Mouse (Mus musculus) frontal cortex, postnatal 14 days (tissue): ENCODE data around the gene Lag3.
A peak's percentile ranks its signal among the peaks of the same experiment; 100 is the strongest.

Experiments used
- DNase-seq, 2 experiments: peaks; one replicate each; pipeline ENCODE4 v3.0.0; 2022; ENCODE audit warnings: low spot score in 2 of 2

Gene Lag3

DNA sequence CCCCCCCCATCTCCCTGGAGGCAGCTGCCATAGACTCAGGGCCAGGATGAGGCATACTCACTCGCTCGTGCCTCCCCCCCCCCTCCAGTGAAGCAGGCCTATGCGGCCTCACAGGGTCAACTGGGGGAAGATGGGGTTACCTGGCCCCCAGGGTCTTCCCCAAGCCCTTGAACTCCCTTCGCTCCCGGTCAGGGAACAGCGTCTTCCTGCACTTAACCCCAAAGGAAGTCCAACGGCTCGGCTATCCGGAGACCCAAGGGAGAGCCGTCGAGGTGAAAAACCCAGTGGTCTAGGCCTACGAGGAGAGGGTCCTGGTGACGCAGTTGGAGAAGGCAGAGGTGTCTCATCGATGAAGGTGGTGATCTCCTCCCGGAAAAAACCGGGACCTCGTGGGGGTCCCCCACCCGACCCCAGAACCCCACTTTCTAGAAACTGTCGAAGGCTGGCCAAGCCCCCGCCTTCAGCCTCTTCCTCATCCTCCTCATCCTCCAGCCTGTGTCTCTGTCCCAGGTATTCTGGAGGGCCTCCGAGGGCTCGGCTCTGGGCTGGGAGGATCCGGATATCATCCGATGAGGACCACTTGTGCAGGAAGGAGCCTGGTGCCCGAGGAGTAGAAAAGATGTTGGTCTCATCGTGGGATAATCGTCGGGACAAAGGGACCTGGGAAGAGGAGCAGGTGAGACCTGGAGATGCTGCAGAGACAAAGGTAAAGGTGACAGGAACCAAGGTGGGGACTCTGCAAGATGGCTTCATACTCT is 52.8 kb downstream of the Lag3 start:
- DNase-seq, result no peak

- no peak for DNase-seq
Observed at GRCm38 (mm10) chr6:124857840-124858530, 53.5 kb downstream of the Lag3 start.

DNA sequence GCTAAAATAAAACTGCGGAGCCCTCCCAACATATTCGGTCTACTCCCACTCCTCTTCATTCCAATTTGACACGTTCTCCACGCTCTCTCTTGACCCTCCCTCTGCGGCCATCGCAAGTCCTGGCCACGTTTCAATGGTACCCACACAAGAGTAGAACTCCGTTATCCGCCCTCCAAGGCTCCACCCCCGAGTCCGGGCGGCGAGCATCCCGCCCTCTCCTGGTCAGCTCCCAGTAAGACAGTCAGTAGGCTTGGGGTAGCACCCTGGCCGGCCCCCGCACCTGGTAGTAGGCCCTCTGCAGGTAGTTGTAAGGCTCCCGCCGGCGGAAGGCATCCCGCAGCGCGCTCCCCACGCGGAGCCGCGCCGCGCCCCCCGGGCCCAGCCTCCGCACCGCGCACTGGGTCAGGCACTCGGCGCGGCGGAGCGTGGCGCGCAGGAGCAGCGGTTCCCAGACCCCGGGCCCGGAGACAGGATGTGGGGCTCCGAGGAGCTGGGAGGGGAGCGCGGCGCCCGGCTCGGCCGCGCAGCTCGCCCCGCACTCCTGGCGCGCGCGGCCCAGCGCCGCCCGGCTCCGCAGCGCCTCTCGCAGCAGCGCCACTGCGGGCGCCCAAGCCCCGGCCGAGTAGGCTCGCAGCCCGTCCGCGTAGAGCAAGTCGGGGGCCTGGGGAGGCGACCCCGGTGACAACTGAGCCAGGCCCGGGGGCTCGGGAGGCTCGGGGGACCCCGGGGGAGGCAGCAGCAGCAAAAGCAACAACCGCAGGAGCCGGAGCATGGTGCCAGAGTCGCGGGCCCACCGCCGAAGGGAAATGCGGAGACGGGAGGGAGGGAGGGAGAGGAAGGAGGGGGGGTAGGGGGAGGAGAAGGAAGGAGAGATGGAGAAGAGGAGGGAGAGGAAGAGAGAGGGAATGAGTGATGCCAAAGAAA is 54.3 kb downstream of the Lag3 start, which contains the start of gene P3h3:
TSS of gene P3h3 (minus strand) at position 837 of the 924 bp plus-strand sequence.
- DNase-seq, result peak; percentile 83 to 85

DNA sequence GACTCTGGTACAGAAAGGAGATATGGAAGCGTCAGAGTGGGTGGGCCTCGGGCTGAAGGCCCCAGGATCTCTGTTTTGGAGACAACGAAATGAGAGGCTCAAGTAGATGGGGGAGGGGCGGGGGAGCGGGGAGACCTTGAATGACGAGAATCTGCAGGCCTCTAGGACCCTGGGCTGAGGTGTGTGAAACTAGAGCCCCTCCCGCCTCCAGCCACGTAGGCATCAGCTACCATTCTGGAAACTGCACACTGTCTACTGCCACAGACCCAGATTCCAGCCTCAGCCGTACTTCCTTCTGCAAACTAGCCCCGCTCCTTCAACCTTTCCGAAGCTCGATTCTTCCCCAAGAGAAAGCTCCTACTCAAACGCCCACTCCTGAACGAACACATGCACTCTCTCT is 55.2 kb downstream of the Lag3 start:
- peak; percentile 50 to 57 for DNase-seq

DNA sequence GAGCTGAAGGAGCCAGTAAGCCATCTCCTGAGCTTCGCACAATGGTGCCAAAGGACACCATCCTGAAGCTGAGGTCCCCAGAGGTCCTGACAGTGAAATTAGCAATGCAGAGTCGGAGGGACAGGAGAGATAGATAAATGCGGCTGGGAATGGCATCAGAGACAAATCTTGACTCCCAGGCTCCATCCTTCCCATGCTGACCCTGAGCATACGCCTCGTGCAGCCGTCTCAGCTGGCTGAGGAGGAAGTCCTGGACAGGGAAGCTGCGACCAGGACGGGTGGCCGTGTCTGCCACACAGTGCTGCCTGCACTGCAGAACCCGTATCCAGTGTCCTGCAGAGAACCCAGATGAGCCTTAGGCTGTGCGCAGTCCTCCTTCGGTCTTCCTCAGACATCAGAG is 56.9 kb downstream of the Lag3 start:
- DNase-seq, result no peak
